Mouse (Mus musculus): ENCODE measurements around the gene Prdm15. TPM values are rescaled to one million over a fixed set of nuclear protein-coding genes. Genes with fewer than 3 reads are reported as not detected.
A peak's percentile ranks its signal among the peaks of the same experiment; 100 is the strongest.

Prdm15 gene
- polyA plus RNA-seq, 1 experiment from 2014 or later = 2.8 TPM

DNA sequence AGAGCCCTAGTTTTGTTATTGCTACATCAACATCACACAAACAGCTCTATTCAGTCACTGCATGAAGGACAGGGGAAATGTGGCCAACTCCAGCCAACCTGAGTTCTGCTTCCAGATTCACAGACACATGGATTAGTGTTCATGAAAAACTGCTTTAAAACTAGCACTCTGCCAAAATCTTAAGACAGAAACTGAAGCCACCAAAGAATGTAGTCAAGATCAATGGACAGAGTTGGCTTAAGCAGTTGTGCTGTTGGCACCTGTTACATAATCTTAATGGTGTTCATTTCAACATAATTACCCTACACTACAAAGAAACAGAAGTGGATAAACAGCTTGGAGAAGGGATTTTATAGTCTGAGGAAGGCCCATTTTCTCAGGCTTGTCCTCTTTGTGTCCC lies 4.4 kb upstream of the Prdm15 start:
- no peak overlapping the region for H3K4me2 ChIP-seq (replicated peaks; ENCODE audit: low read depth, low read length)
- H3K27ac ChIP-seq (ENCODE audit: low read length) = no peak overlapping the region
- no peak overlapping the region for H3K4me3 ChIP-seq (ENCODE audit: low read depth, low read length)
- no peaks in the 10 kb centered on the region for H3K36me3 ChIP-seq (ENCODE audit: insufficient read depth, low read length)
- ATAC-seq (no peak), DNase-seq (ENCODE audit: low spot score) (no peak)
- no peaks in the 10 kb centered on the region for H3K27me3 ChIP-seq (replicated peaks; ENCODE audit: insufficient read depth, low read length)
- TF ChIP-seq CTCF (IDR thresholded peaks at IDR 0.05) (no peak), EP300 (IDR thresholded peaks at IDR 0.05) (no peak)
- no peak overlapping the region for H3K9ac ChIP-seq (replicated peaks; ENCODE audit: low read depth)
- peaks cover 5% of the 10 kb centered on the region; the same call in 1 of the 2 replicates for H3K4me1 ChIP-seq (ENCODE audit: insufficient read depth, low read depth, low read length)
- no peaks in the 10 kb centered on the region for H3K9me3 ChIP-seq (ENCODE audit: low read length)

DNA sequence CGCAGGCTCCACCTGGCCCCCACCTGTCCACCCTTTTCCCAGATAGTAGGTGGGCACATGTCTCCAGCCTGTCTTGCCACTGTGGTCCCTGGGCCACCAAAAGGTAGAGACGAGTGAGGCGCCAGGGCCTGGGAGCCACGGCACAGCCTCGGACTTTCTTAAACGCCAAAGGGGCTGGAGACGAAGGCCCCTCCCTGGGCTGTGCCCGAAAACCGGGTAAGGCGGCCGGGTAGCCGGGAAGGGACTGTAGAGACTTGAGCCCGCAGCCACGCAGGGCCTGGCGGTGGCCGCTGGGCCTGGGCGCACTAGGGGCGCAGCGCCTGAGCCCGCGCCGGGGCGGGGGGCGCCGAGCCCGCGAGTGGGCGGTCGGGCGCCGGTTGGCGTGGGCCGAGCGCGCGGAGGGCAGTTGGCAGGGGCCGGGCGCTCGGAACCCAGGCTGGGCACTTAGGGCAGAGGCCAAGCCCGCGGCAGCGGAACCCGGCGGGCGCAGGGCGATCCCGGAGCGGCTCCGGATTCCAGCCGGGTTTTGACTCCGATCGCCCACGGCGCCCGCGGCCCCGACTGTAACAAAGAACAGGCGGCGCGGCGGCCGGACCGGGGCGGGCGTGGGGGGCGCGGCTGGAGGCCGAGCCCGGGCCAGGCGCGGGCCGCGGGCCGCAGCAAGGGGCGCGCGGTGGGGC lies 449 bp downstream of the Prdm15 start:
- DNase-seq (ENCODE audit: low spot score) (peak; percentile 95), ATAC-seq (peak; percentile 96)
- Histone ChIP-seq H3K9ac (replicated peaks; ENCODE audit: low read depth) (peak overlapping the region; percentile 98), H3K27ac (ENCODE audit: low read length) (peak overlapping the region; percentile 99), H3K36me3 (ENCODE audit: insufficient read depth, low read length) (no peaks in the 10 kb centered on the region), H3K9me3 (ENCODE audit: low read length) (no peaks in the 10 kb centered on the region), H3K4me1 (ENCODE audit: insufficient read depth, low read depth, low read length) (peaks cover 8% of the 10 kb centered on the region; the same call in 1 of the 2 replicates), H3K4me3 (ENCODE audit: low read depth, low read length) (peak overlapping the region; percentile 93), H3K4me2 (replicated peaks; ENCODE audit: low read depth, low read length) (peak overlapping the region; percentile 74), H3K27me3 (replicated peaks; ENCODE audit: insufficient read depth, low read length) (no peaks in the 10 kb centered on the region)
- no peak for TF ChIP-seq CTCF (IDR thresholded peaks at IDR 0.05)
- TF ChIP-seq EP300 (IDR thresholded peaks at IDR 0.05) = no peak
- 1% methylated on average over 41 of the region's 77 CpGs for WGBS

DNA sequence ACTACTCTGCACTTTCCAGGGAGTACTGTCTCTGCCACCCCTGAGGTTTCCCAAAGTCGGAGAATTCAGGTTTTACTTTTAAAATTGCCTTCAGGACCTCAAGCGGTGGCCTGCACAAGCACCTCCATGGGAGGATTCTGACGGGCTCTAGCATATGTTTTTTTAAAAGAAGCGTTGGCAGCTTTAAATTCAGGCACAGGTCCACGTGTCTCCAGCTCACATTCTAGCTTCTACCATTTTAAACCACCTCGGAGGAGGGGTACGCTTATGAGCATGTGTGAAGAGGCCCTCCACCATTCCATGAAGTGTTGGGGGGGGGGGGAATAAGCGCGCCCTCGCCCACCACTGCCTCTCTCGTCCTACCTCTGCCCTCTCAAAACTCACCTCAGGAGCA lies 986 bp downstream of the Prdm15 start:
- Histone ChIP-seq H3K36me3 (ENCODE audit: insufficient read depth, low read length) (no peaks in the 10 kb centered on the region), H3K4me2 (replicated peaks; ENCODE audit: low read depth, low read length) (peak overlapping the region; percentile 74), H3K27ac (ENCODE audit: low read length) (peak overlapping the region; percentile 99), H3K4me1 (ENCODE audit: insufficient read depth, low read depth, low read length) (peaks cover 8% of the 10 kb centered on the region; the same call in 1 of the 2 replicates), H3K9ac (replicated peaks; ENCODE audit: low read depth) (peak overlapping the region; percentile 98), H3K4me3 (ENCODE audit: low read depth, low read length) (peak overlapping the region; percentile 93), H3K27me3 (replicated peaks; ENCODE audit: insufficient read depth, low read length) (no peaks in the 10 kb centered on the region), H3K9me3 (ENCODE audit: low read length) (no peaks in the 10 kb centered on the region)
- ATAC-seq (peak; percentile 24), DNase-seq (ENCODE audit: low spot score) (peak; percentile 65)
- under 1% methylated on average over 10 of the region's 11 CpGs for WGBS
- TF ChIP-seq EP300 (IDR thresholded peaks at IDR 0.05) (no peak), CTCF (IDR thresholded peaks at IDR 0.05) (no peak)

DNA sequence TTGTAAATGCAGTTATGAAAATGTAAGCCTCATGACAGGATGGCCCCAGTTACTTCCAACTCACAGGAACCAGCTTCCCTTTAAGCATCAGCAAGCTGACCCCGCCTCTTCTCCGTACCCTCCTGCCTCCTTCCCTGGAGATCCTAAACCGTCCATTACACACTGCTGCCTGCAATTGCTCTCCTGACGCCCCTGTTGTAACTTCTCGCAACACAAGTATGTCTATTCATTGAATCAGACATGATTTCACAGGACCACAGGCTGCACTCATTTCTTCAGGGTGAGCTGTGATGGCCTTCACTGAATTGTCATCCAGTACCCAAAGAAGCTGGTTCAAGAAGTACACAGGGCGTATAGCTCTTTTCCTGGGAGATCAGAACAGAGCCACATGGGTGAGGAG lies 2.8 kb downstream of the Prdm15 start:
- Histone ChIP-seq H3K4me1 (ENCODE audit: insufficient read depth, low read depth, low read length) (peaks cover 8% of the 10 kb centered on the region; the same call in 1 of the 2 replicates), H3K27me3 (replicated peaks; ENCODE audit: insufficient read depth, low read length) (no peaks in the 10 kb centered on the region), H3K9ac (replicated peaks; ENCODE audit: low read depth) (no peak overlapping the region), H3K36me3 (ENCODE audit: insufficient read depth, low read length) (no peaks in the 10 kb centered on the region), H3K4me3 (ENCODE audit: low read depth, low read length) (no peak overlapping the region), H3K27ac (ENCODE audit: low read length) (no peak overlapping the region), H3K4me2 (replicated peaks; ENCODE audit: low read depth, low read length) (no peak overlapping the region), H3K9me3 (ENCODE audit: low read length) (no peaks in the 10 kb centered on the region)
- DNase-seq (ENCODE audit: low spot score) = no peak
- WGBS = 73% methylated on average over 6 of the region's 6 CpGs
- no peak for ATAC-seq
- no peak for TF ChIP-seq CTCF (IDR thresholded peaks at IDR 0.05)
- TF ChIP-seq EP300 (IDR thresholded peaks at IDR 0.05) = no peak

DNA sequence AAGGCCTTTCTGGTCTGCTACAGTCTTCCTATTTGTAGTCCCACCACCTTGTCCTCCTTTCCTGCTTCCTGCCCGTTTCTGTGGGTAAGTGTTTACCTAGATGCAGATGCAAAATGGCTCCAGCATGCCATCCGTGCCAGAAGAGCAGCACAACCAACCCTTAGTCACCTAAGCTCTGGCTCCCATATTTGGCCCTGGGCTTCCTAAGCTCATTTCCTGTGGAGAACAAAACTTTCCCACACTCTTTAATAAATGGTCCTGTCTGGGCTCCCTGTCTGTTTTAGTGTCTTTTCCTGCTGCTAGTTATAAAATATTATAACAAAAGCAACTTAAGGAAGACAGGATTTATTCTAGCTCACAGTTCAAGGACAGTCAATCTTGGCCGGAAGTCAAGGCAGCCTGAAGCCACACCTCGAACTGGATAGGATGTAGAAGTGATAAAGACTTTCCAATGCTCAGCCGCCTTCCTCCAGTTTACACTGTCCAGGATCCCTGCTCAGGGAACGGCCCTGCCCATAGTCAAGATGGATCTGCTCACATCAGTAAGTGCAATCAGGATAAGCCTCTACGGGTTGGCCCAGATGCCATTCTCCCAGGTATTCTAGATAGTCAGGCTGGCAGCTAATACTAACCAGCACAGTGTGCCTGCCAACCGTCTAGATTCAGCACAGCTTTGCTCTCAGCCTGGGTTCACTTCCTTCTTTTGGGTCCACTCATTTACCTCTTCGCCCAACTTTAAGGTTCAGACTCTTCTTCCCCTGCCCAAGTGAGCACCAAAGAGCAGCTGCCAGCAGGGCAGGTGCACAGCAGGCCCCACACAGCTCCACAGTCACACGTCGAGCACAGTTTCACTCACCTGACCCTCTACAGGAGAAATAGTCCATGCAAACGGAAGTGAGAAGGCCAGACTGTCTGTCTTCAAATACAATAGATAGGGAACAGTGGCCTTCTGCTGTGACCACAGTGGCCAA lies 6.4 kb downstream of the Prdm15 start:
- no peak overlapping the region for H3K9ac ChIP-seq (replicated peaks; ENCODE audit: low read depth)
- no peak overlapping the region for H3K4me2 ChIP-seq (replicated peaks; ENCODE audit: low read depth, low read length)
- DNase-seq (ENCODE audit: low spot score) (peak; percentile 40), ATAC-seq (peak; percentile 79)
- no peak overlapping the region for H3K27ac ChIP-seq (ENCODE audit: low read length)
- peak; percentile 41; the same call in 1 of the 2 replicates for TF ChIP-seq EP300 (IDR thresholded peaks at IDR 0.05)
- no peak for TF ChIP-seq CTCF (IDR thresholded peaks at IDR 0.05)
- H3K4me3 ChIP-seq (ENCODE audit: low read depth, low read length) = no peak overlapping the region
- H3K4me1 ChIP-seq (ENCODE audit: insufficient read depth, low read depth, low read length) = peaks cover 2% of the 10 kb centered on the region; the same call in 1 of the 2 replicates
- H3K27me3 ChIP-seq (replicated peaks; ENCODE audit: insufficient read depth, low read length) = no peaks in the 10 kb centered on the region
- H3K36me3 ChIP-seq (ENCODE audit: insufficient read depth, low read length) = no peaks in the 10 kb centered on the region
- 56% methylated on average over 12 of the region's 12 CpGs for WGBS
- no peaks in the 10 kb centered on the region for H3K9me3 ChIP-seq (ENCODE audit: low read length)

DNA sequence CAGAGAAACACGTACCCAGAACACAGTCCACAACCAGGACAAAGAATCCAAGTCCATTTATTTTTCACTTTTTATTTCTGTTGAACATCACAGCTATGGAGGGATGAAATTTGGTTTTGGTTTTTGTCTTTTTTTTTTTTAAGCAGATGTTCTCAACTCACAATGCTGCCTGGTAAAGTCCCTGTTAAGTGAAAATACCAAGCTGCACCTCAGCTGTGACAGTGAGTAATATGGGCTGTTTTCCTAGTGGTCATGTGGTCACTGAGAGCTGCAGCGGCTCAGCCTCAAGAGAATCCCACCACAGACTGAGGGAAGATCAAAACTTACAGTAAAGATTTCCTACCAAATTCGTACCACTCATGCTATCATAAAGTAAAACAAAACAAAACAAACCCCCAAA lies 19.5 kb downstream of the Prdm15 start:
- Histone ChIP-seq H3K27ac (ENCODE audit: low read length) (no peak overlapping the region), H3K36me3 (ENCODE audit: insufficient read depth, low read length) (peaks cover 37% of the 10 kb centered on the region; the same call in 1 of the 2 replicates), H3K4me2 (replicated peaks; ENCODE audit: low read depth, low read length) (no peak overlapping the region), H3K9me3 (ENCODE audit: low read length) (no peaks in the 10 kb centered on the region), H3K4me3 (ENCODE audit: low read depth, low read length) (no peak overlapping the region), H3K9ac (replicated peaks; ENCODE audit: low read depth) (no peak overlapping the region), H3K4me1 (ENCODE audit: insufficient read depth, low read depth, low read length) (no peaks in the 10 kb centered on the region), H3K27me3 (replicated peaks; ENCODE audit: insufficient read depth, low read length) (no peaks in the 10 kb centered on the region)
- TF ChIP-seq EP300 (IDR thresholded peaks at IDR 0.05) (no peak), CTCF (IDR thresholded peaks at IDR 0.05) (no peak)
- no peak for DNase-seq (ENCODE audit: low spot score)
- 85% methylated on average over 3 of the region's 3 CpGs for WGBS
- no peak for ATAC-seq
